Mouse (Mus musculus) spleen, adult 2 months (tissue): ENCODE measurements around the gene Dolk.

Source experiments
- CTCF ChIP-seq: fragments of 200-500 bp; IDR thresholded peaks from 2 replicates; pipeline ENCODE4 v1.5.1; 2011; ENCODE audit warnings: mild to moderate bottlenecking, inconsistent platforms; ENCODE audit not compliant: insufficient read depth, insufficient read length, insufficient replicate concordance; ENCODE audit errors: extremely low read depth
- POLR2A ChIP-seq: fragments of 200-500 bp; IDR thresholded peaks from 2 replicates; pipeline ENCODE4 v1.6.1; 2011; ENCODE audit warnings: low read depth, low read length, inconsistent platforms

DNA sequence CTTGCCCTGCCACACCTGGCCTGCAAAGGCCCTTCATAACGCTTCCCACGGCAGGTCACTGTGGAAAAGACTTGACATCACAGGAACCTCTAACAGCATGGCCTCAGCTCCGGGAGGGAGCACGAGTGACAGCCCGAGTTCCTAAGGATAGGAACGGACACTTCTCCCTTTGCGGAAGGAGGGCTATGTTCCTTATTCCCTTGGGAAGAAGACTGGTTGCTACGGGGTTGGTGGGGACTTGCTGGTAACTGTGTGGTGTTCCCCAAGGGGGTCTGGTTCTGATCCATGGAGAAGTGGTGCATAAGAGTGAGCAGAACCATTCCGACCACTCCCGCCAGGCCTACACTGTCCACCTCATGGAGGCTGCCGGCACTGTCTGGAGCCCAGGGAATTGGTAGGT lies 5.4 kb downstream of the Dolk start, which contains the start of gene Gm28038:
- TF ChIP-seq POLR2A (no peak), CTCF (no peak)
